Mouse (Mus musculus): Measurements from ENCODE around the gene Mtap.

DNA sequence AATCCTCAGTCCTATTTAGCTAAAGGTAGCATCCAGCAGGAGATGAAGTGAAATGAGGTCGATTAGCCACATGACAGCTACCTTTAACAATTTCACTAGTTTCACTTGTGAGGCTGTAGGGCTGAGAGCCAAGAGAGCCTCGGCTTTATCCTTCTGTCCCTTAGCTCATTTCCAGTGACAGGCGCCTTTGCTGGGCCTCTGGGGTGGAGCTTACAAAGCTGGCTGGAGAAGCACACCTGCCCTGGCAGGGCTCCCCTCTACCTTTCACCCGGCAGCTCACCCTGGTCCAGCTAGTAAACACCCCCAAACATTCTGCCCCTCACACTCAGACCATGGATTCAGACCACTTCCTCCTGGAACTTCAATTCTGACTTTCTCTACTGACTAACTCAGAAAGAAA is 24.1 kb upstream of the Mtap start:
- TF ChIP-seq CTCF (IDR thresholded peaks at IDR 0.05; ENCODE audit: control insufficient read depth, insufficient read depth, insufficient replicate concordance, low read depth, low read length): no peak
- TF ChIP-seq POLR2A (IDR thresholded peaks at IDR 0.05; ENCODE audit: control insufficient read depth, low read depth, low read length): no peak
